Mouse (Mus musculus) fibroblast of lung, adult 2 months (primary cell): ENCODE data around the gene Cct4.

Experiments used
- DNase-seq: peaks from one replicate; pipeline ENCODE4 v3.0.0-alpha.2; 2011; ENCODE audit warnings: low read depth

Cct4 gene

GRCm38 (mm10) chr11:23029399-23029798 lies 39.1 kb downstream of the Cct4 start:
- no peak for DNase-seq

GRCm38 (mm10) chr11:23047252-23047651 lies 56.9 kb downstream of the Cct4 start:
- no peak for DNase-seq

DNA sequence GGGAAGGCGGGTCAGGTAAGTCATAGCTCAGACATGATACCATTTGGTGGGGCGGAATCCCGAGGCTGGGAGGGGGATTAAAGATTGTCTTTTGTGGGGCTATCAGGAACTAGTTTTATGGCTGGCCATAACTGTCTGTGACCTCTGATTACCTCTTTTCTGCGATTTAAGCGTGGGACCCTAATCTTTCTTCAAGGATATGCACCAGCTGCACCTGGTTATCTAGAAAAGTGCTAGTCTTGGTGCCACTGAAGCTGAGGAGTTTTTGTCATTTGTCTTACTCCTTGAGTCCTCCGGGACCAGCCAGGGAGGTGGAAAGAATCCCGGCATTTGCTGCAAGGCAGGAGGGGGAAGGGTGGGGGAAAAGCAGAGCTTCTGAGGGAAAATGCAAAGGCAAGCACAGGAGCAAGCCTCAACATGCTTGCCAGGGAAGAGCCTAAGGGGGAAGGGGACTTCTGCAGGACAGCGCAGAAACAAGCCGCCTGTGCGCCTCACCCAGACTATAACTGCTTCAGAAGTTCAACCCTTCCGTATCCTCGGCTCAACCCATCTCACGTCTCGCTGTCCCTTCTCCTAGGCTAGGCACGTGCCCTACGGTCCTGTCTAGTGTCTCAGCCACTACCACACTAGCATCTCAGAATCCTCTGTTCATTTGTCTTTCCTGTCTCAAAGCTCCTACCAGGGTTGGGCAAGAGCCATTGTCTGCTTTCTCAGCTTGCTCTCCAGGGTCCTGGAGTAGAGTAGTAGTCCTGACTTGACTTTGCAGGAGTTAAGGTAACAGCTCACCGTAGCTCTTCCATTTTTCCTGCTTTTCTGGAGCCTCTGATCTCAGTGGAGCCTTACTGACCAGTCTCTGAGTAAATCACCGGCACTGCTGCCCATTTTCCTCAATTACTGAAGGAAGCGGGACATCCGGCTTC lies 57.6 kb downstream of the Cct4 start:
- no peak for DNase-seq

GRCm38 (mm10) chr11:23049642-23050041 lies 59.3 kb downstream of the Cct4 start:
- DNase-seq: no peak

DNA sequence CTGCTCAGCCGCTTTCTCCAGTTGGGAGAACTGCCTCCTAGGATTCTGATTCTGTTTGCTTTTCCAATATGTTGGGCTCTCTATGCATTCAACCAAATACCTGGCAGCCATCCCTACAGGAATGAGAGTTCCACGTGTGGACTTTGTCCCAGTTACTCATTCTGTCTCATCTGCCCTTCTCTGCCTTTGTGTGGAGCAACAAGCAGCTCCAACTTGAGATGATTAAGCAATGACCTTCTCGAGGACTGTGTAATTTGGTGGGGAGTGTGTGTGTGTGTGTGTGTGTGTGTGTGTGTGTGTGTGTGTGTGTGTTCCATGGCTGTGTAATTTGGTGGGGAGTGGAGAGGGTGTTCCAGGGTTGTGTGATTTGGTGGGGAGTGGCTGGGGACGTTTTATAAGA lies 62.0 kb downstream of the Cct4 start:
- no peak for DNase-seq
